Mouse (Mus musculus): Measurements from ENCODE around the gene Ypel5. TPM values are rescaled to one million over a fixed set of nuclear protein-coding genes. Genes with fewer than 3 reads are reported as not detected.

Ypel5 gene
- polyA plus RNA-seq, 1 experiment from 2014 or later = 79.4 TPM

- DNase-seq (no peak), ATAC-seq (ENCODE audit: low read depth) (no peak)
- Histone ChIP-seq H3K4me2 (no peak overlapping the region), H3K27ac (no peak overlapping the region), H3K27me3 (no peaks in the 10 kb centered on the region), H3K9me3 (replicated peaks) (no peaks in the 10 kb centered on the region), H3K4me3 (replicated peaks) (no peak overlapping the region), H3K36me3 (no peaks in the 10 kb centered on the region), H3K4me1 (replicated peaks) (no peaks in the 10 kb centered on the region), H3K9ac (no peak overlapping the region)
- WGBS (ENCODE audit: insufficient replicate concordance) = 58% methylated on average over 8 of the region's 8 CpGs
Measured at GRCm38 (mm10) chr17:72890398-72890898, 54.2 kb downstream of the Ypel5 start.

- H3K9ac ChIP-seq = no peak overlapping the region
- H3K9me3 ChIP-seq (replicated peaks) = no peaks in the 10 kb centered on the region
- 66% methylated on average over 6 of the region's 6 CpGs for WGBS (ENCODE audit: insufficient replicate concordance)
- no peak for ATAC-seq (ENCODE audit: low read depth)
- no peak overlapping the region for H3K4me2 ChIP-seq
- DNase-seq = no peak
- H3K27me3 ChIP-seq = no peaks in the 10 kb centered on the region
- no peaks in the 10 kb centered on the region for H3K4me1 ChIP-seq (replicated peaks)
- H3K27ac ChIP-seq = no peak overlapping the region
- no peak overlapping the region for H3K4me3 ChIP-seq (replicated peaks)
- no peaks in the 10 kb centered on the region for H3K36me3 ChIP-seq
Measured at GRCm38 (mm10) chr17:72891556-72891955, 55.3 kb downstream of the Ypel5 start.

GRCm38 (mm10) chr17:72895506-72895905 lies 59.3 kb downstream of the Ypel5 start:
- H3K4me2 ChIP-seq = no peak overlapping the region
- no peaks in the 10 kb centered on the region for H3K9me3 ChIP-seq (replicated peaks)
- no peak for ATAC-seq (ENCODE audit: low read depth)
- no peaks in the 10 kb centered on the region for H3K4me1 ChIP-seq (replicated peaks)
- no peak overlapping the region for H3K4me3 ChIP-seq (replicated peaks)
- 74% methylated on average over 3 of the region's 3 CpGs for WGBS (ENCODE audit: insufficient replicate concordance)
- no peak overlapping the region for H3K9ac ChIP-seq
- H3K36me3 ChIP-seq = no peaks in the 10 kb centered on the region
- H3K27ac ChIP-seq = no peak overlapping the region
- no peak for DNase-seq
- no peaks in the 10 kb centered on the region for H3K27me3 ChIP-seq

- no peaks in the 10 kb centered on the region for H3K9me3 ChIP-seq (replicated peaks)
- H3K27ac ChIP-seq = no peak overlapping the region
- 63% methylated on average over 7 of the region's 7 CpGs for WGBS (ENCODE audit: insufficient replicate concordance)
- H3K4me1 ChIP-seq (replicated peaks) = no peaks in the 10 kb centered on the region
- no peak overlapping the region for H3K4me2 ChIP-seq
- no peaks in the 10 kb centered on the region for H3K36me3 ChIP-seq
- DNase-seq (no peak), ATAC-seq (ENCODE audit: low read depth) (no peak)
- no peak overlapping the region for H3K9ac ChIP-seq
- H3K27me3 ChIP-seq = no peaks in the 10 kb centered on the region
- H3K4me3 ChIP-seq (replicated peaks) = no peak overlapping the region
Measured at GRCm38 (mm10) chr17:72897076-72897475, 60.8 kb downstream of the Ypel5 start.

GRCm38 (mm10) chr17:72897961-72898360 lies 61.7 kb downstream of the Ypel5 start:
- no peaks in the 10 kb centered on the region for H3K27me3 ChIP-seq
- DNase-seq (no peak), ATAC-seq (ENCODE audit: low read depth) (no peak)
- H3K36me3 ChIP-seq = no peaks in the 10 kb centered on the region
- no peak overlapping the region for H3K9ac ChIP-seq
- no peak overlapping the region for H3K4me2 ChIP-seq
- no peak overlapping the region for H3K27ac ChIP-seq
- no peak overlapping the region for H3K4me3 ChIP-seq (replicated peaks)
- WGBS (ENCODE audit: insufficient replicate concordance) = 80% methylated on average over 5 of the region's 5 CpGs
- no peaks in the 10 kb centered on the region for H3K4me1 ChIP-seq (replicated peaks)
- H3K9me3 ChIP-seq (replicated peaks) = no peaks in the 10 kb centered on the region

DNA sequence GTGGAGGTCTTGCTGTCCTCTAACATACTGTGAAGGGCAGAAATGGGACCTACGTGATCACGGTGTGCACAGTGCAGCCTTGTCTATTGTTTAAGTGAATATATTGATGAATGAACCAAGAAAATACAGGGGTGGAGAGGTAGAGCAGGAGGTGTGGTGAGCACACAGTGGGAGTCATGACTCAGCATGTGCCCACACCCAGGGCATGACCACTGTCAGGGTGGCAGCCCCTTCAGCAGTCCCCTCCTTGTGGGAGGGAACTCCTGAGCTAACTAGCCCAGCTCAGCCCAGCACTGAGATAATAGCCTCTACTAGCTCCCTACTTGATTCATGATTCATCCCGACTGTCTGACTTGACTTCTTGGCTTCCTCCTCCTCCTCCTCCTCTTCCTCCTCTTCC lies 62.5 kb downstream of the Ypel5 start:
- 63% methylated on average over 3 of the region's 3 CpGs for WGBS (ENCODE audit: insufficient replicate concordance)
- Histone ChIP-seq H3K4me1 (replicated peaks) (no peaks in the 10 kb centered on the region), H3K4me3 (replicated peaks) (no peak overlapping the region), H3K9ac (no peak overlapping the region), H3K36me3 (no peaks in the 10 kb centered on the region), H3K27me3 (no peaks in the 10 kb centered on the region), H3K4me2 (no peak overlapping the region), H3K9me3 (replicated peaks) (no peaks in the 10 kb centered on the region), H3K27ac (no peak overlapping the region)
- ATAC-seq (ENCODE audit: low read depth) (no peak), DNase-seq (no peak)

Other genes starting within 250 kb of the Ypel5 start
- gene Alk, start 231.8 kb upstream of the Ypel5 start, polyA plus RNA-seq (2015; fragmentation: Nextera tagmentation; extraction: Ambion mirVana) = 0.02 and 0.06 TPM in 2 replicates
- gene Lbh, start 81.9 kb downstream of the Ypel5 start, polyA plus RNA-seq (2015; fragmentation: Nextera tagmentation; extraction: Ambion mirVana) = 0.92 and 0.93 TPM in 2 replicates

Data from liver, embryonic 13.5 days (tissue).